Mouse (Mus musculus): Measurements from ENCODE around the gene Zfp982. TPM values are rescaled to one million over a fixed set of nuclear protein-coding genes. Genes with fewer than 3 reads are reported as not detected.

The Zfp982 gene
- total RNA-seq (2023): not detected

DNA sequence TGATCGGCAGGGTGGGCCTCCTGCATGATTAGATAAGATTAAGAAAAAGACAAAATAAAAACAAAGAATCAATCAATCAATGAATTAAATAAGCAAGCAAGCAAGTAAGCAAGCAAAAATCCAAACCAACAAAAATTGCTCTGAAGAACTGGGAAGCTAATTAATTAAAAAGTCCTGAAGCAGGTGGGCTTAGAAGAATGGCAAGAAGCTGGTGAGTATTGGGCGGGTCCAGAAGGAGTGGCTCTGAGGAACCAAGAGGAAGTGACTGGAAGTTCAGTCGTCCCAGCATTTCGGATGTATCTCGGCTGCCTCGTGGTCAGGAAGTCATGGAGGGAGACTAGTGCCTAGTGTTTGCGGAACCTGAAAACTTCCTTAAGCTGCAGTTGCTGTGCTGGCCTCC, at the start of gene Zfp982:
Gene Zfp982 (plus strand): TSS at position 301 of the 400 bp plus-strand sequence.

DNA sequence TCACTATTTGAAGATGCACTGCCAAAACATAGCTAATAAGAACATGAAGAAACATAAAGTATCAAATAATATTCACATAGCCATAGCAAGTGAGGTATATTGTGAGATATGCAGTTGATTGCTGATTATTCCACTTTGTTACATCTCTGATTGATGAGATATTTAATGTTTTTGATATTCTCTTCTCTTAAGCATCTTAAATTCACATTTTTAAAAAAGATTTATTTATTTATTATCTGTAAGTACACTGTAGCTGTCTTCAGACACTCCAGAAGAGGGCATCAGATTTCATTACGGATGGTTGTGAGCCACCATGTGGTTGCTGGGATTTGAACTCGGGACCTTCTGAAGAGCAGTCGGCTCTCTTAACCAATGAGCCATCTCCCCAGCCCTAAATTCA, 47.7 kb downstream of the Zfp982 start, which contains the start of gene Gm16503:
Gene Gm16503 (plus strand): TSS at position 301 of the 400 bp plus-strand sequence.

DNA sequence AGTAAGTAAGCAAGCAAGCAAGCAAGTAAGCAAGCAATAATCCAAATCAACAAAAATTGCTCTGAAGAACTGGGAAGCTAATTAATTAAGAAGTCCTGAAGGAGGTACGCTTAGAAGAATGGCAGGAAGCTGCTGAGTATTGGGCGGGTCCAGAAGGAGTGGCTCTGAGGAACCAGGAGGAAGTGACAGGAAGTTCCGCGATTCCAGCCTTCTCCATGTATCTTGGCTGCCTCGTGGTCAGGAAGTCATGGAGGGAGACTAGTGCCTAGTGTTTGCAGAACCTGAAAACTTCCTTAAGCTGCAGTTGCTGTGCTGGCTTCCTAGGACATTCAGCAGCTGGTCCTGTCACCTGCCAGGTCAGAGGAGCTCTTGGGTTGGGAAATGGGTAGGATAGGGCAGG, 60.9 kb downstream of the Zfp982 start, which contains the start of gene Zfp985:
Gene Zfp985 (plus strand): TSS at position 207 of the 400 bp plus-strand sequence.

Other genes starting within 250 kb of the Zfp982 start
- gene Zfp988, start 186.7 kb upstream of the Zfp982 start, total RNA-seq (2023): not detected
- gene Zfp978, start 131.1 kb upstream of the Zfp982 start, total RNA-seq (2023): under 1 TPM in 1 of 2 experiments, not detected in 1; 0.58 TPM
- gene Gm16503, start 47.8 kb downstream of the Zfp982 start, total RNA-seq (2023): under 1 TPM; 0.38 to 0.53 TPM
- gene Zfp985, start 60.9 kb downstream of the Zfp982 start, total RNA-seq (2023): under 1 TPM in 1 of 2 experiments, not detected in 1; 0.27 TPM
- under 1 TPM in 1 of 2 experiments, not detected in 1; 0.61 TPM for gene Zfp979, start 150.1 kb downstream of the Zfp982 start, total RNA-seq (2023)
- 1 to 10 TPM in 1 of 2 experiments, under 1 TPM in 1; 0.92 to 1.3 TPM for gene Zfp534, start 210.1 kb downstream of the Zfp982 start, total RNA-seq (2023)

Measured in B cell, adult 67 days (primary cell).